Mouse (Mus musculus) gastrocnemius, postnatal 14 days (tissue): ENCODE data around the gene Pacsin3. TPM values are rescaled to one million over a fixed set of nuclear protein-coding genes. Genes with fewer than 3 reads are reported as not detected.

Experiments
- DNase-seq: peaks from one replicate; pipeline ENCODE4 v3.0.0; 2021; ENCODE audit warnings: mixed read lengths
- intact Hi-C: fragments of 180-260 bp; cut with DNase I; formaldehyde crosslinking; loops from one replicate; pipeline ENCODE4 v1.15.1; 2025; ENCODE audit warnings: low total_unique reads
- total RNA-seq, 2 experiments: library from RNA; stranded (reverse); gene quantifications; 2 replicates each; pipeline ENCODE4 v1.2.3; 2021

Gene Pacsin3
- total RNA-seq, 2 experiments from 2014 or later, result 282 to 292 TPM

GRCm38 (mm10) chr2:91291197-91292007, 35.6 kb downstream of the Pacsin3 start:
- intact Hi-C loops, result no loop called here
- peak; percentile 77 for DNase-seq

GRCm38 (mm10) chr2:91294226-91294625, 38.5 kb downstream of the Pacsin3 start:
- intact Hi-C loops, result no loop called here
- no peak for DNase-seq

- intact Hi-C loops, result no loop called here
- no peak for DNase-seq
These were observed 40.1 kb downstream of the Pacsin3 start for GRCm38 (mm10) chr2:91295895-91296294.

GRCm38 (mm10) chr2:91299156-91299555, 43.4 kb downstream of the Pacsin3 start:
- peak; percentile 23 for DNase-seq
- intact Hi-C loops, result no loop called here

GRCm38 (mm10) chr2:91300784-91301183, 45.0 kb downstream of the Pacsin3 start:
- no peak for DNase-seq
- intact Hi-C loops, result loop anchor here (10.0 kb wide), 1 partner anchor 54 kb away; no protein-coding TSS in a partner anchor

GRCm38 (mm10) chr2:91301836-91302235, 46.1 kb downstream of the Pacsin3 start:
- intact Hi-C loops, result loop anchor here (10.0 kb wide), 1 partner anchor 53 kb away; no protein-coding TSS in a partner anchor
- no peak for DNase-seq

GRCm38 (mm10) chr2:91302845-91303244, 47.1 kb downstream of the Pacsin3 start:
- intact Hi-C loops, result loop anchor here (10.0 kb wide), 1 partner anchor 52 kb away; no protein-coding TSS in a partner anchor
- no peak for DNase-seq

- no peak for DNase-seq
- intact Hi-C loops, result loop anchor here (10.0 kb wide), 1 partner anchor 49 kb away; no protein-coding TSS in a partner anchor
These were observed 50.2 kb downstream of the Pacsin3 start for GRCm38 (mm10) chr2:91305926-91306325.

- intact Hi-C loops, result loop anchor here (10.0 kb wide), 1 partner anchor 48 kb away; no protein-coding TSS in a partner anchor
- DNase-seq, result no peak
These were observed 50.8 kb downstream of the Pacsin3 start for GRCm38 (mm10) chr2:91306589-91306988.

- intact Hi-C loops, result loop anchor here (10.0 kb wide), 1 partner anchor 46 kb away; no protein-coding TSS in a partner anchor
- no peak for DNase-seq
These were observed 52.9 kb downstream of the Pacsin3 start for GRCm38 (mm10) chr2:91308680-91309079.

GRCm38 (mm10) chr2:91309546-91309945, 53.8 kb downstream of the Pacsin3 start:
- DNase-seq, result no peak
- intact Hi-C loops, result loop anchor here (10.0 kb wide), 1 partner anchor 45 kb away; no protein-coding TSS in a partner anchor

- DNase-seq, result no peak
- intact Hi-C loops, result no loop called here
These were observed 57.0 kb downstream of the Pacsin3 start for GRCm38 (mm10) chr2:91312578-91313311.

- intact Hi-C loops, result no loop called here
- DNase-seq, result no peak
These were observed 58.4 kb downstream of the Pacsin3 start for GRCm38 (mm10) chr2:91314184-91314583.

Other genes starting within 250 kb of the Pacsin3 start
- 10 to 100 TPM; 22.4 to 23.0 TPM for gene Rapsn, start 220.3 kb upstream of the Pacsin3 start, total RNA-seq
- gene Psmc3, start 201.9 kb upstream of the Pacsin3 start, total RNA-seq, result 100 to 1,000 TPM; 279 to 288 TPM
- 10 to 100 TPM; 21.7 to 25.9 TPM for gene Slc39a13, start 185.5 kb upstream of the Pacsin3 start, total RNA-seq
- 1 to 10 TPM; 1.5 to 2.1 TPM for gene Spi1, start 173.6 kb upstream of the Pacsin3 start, total RNA-seq
- gene Mybpc3, start 137.8 kb upstream of the Pacsin3 start, total RNA-seq, result under 1 TPM in 1 of 2 experiments, not detected in 1; 0.09 TPM
- gene Madd, start 72.1 kb upstream of the Pacsin3 start, total RNA-seq, result 1 to 10 TPM; 5.0 to 5.9 TPM
- gene Nr1h3, start 53.1 kb upstream of the Pacsin3 start, total RNA-seq, result 1 to 10 TPM; 5.1 to 9.1 TPM
- gene Acp2, start 53.1 kb upstream of the Pacsin3 start, total RNA-seq, result 10 to 100 TPM; 11.6 to 12.5 TPM
- gene Ddb2, start 19.0 kb upstream of the Pacsin3 start, total RNA-seq, result 1 to 10 TPM; 3.1 to 4.1 TPM
- gene Arfgap2, start 9.0 kb downstream of the Pacsin3 start, total RNA-seq, result 100 to 1,000 TPM in 1 of 2 experiments, 10 to 100 TPM in 1; 74.4 to 104 TPM
- 10 to 100 TPM; 11.3 to 13.2 TPM for gene 1110051M20Rik, start 188.8 kb downstream of the Pacsin3 start, total RNA-seq
- gene Lrp4, start 201.6 kb downstream of the Pacsin3 start, total RNA-seq, result 10 to 100 TPM; 13.9 to 15.4 TPM